In the genomic region with DNA sequence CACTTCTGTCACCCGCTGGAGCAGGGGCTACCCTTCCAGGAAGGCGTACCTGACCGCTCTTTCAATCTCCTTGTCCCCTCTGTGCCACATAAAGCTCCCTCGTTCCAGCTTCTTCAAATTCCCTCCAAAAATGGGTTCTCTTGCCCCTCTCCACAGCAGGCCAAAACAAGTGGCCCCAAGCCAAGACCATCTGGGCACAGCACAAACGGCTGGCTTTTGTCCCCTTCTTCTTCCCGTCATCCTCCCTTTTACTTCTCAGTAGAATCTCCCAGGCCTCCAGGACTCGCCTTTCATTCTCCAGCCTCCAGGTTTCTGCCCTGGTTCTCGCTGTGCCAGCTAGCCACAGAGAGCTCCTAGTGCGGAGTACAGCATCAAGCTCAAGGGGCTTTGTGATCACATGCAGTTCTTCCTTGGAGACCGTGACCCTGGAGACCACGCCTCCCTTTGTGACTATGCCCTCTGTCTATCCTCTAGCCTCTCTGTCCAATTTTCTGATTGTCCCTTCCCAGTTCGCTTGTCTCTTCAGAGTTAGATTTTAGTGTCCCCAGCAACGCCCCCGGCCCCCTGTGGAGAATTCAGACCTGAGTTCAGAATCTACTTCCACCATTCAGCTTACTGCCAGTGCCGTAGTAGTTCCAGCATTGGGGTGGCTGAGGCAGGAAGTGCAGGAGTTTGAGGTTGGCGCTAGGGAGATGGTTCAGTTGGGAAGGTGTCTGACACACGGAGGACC, we compare ENCODE assay signal across 28 mouse cellular contexts. TPM values are rescaled to one million over a fixed set of nuclear protein-coding genes. Genes with fewer than 3 reads are reported as not detected.
DNase-seq lines count a peak whose midpoint lies in the region; ATAC-seq and TF ChIP-seq lines count a peak whose summit lies in the region.
"Had no signal": no experiment of that assay in that cellular context is flagged by ENCODE, and none has a peak within 500 bp of the region (broad histone marks: within the 10 kb centered on the region; RNA-seq: fewer than 3 reads in every experiment).

No protein-coding gene starts in this region.

- TF ChIP-seq CTCF in forebrain, postnatal 0 days (IDR thresholded peaks at IDR 0.05; ENCODE audit: low read depth) = no peak

- DNase-seq in hindbrain, embryonic 10.5 days (ENCODE audit: low spot score) = peak; percentile 30
- DNase-seq in hindbrain, embryonic 14.5 days (ENCODE audit: low spot score) = no peak
- DNase-seq in neural tube, embryonic 11.5 days (ENCODE audit: low spot score) = no peak
- no peak for DNase-seq in neural tube, embryonic 10.5 days (ENCODE audit: extremely low spot score, low spot score)
- DNase-seq in ZHBTc4 (ENCODE audit: low read depth, low spot score) = peak; percentile 58
- DNase-seq in forebrain, postnatal 0 days = peak; percentile 13
- no peak for DNase-seq in heart, postnatal 4 days
- DNase-seq: adrenal gland, postnatal 36 days; cerebellum, adult 2 months; kidney, adult 11 months; right cerebral cortex, postnatal 25 days; thymus, adult 2 months had no signal

- no peak overlapping the region for H3K4me2 ChIP-seq in hindbrain, embryonic 14.5 days (replicated peaks)
- H3K4me2 ChIP-seq in neural tube, embryonic 11.5 days (ENCODE audit: low read depth) = no peak overlapping the region
- no peak overlapping the region for H3K4me2 ChIP-seq in forebrain, postnatal 0 days (ENCODE audit: low read depth)
- H3K4me2 ChIP-seq in kidney, embryonic 15.5 days = no peak overlapping the region
- H3K4me2 ChIP-seq: embryonic facial prominence, embryonic 13.5 days; liver, embryonic 15.5 days; neural tube, embryonic 13.5 days had no signal

- no peaks in the 10 kb centered on the region for H3K36me3 ChIP-seq in hindbrain, embryonic 10.5 days
- H3K36me3 ChIP-seq in hindbrain, embryonic 14.5 days (replicated peaks; ENCODE audit: control insufficient read depth, insufficient read depth) = no peaks in the 10 kb centered on the region
- H3K36me3 ChIP-seq in neural tube, embryonic 11.5 days (ENCODE audit: control insufficient read depth, insufficient read depth, low read length) = no peaks in the 10 kb centered on the region
- no peaks in the 10 kb centered on the region for H3K36me3 ChIP-seq in forebrain, postnatal 0 days (ENCODE audit: insufficient read depth)
- no peaks in the 10 kb centered on the region for H3K36me3 ChIP-seq in kidney, embryonic 15.5 days
- H3K36me3 ChIP-seq: embryonic facial prominence, embryonic 13.5 days; G1E; heart, embryonic 10.5 days; liver, embryonic 15.5 days; neural tube, embryonic 13.5 days had no signal

- H3K4me1 ChIP-seq in hindbrain, embryonic 10.5 days (replicated peaks) = peaks cover 30% of the 10 kb centered on the region
- 0 out of 2 replicates have a peak, but pooled peaks cover 1% of the 10 kb centered on the region for H3K4me1 ChIP-seq in hindbrain, embryonic 14.5 days (replicated peaks; ENCODE audit: control insufficient read depth, insufficient read depth, low read length)
- H3K4me1 ChIP-seq in neural tube, embryonic 11.5 days (ENCODE audit: control insufficient read depth, insufficient read depth, low read length) = no peaks in the 10 kb centered on the region
- H3K4me1 ChIP-seq in forebrain, postnatal 0 days (ENCODE audit: insufficient read depth) = no peaks in the 10 kb centered on the region
- H3K4me1 ChIP-seq in kidney, embryonic 15.5 days = peaks cover 8% of the 10 kb centered on the region

- no peak for ATAC-seq in hindbrain, embryonic 14.5 days (ENCODE audit: low FRiP score)
- no peak for ATAC-seq in neural tube, embryonic 11.5 days (ENCODE audit: insufficient read depth, low FRiP score, low TSS enrichment)
- ATAC-seq in forebrain, postnatal 0 days = no peak
- ATAC-seq in kidney, embryonic 15.5 days (replicated peaks; ENCODE audit: low FRiP score) = no peak
- ATAC-seq: lung, postnatal 0 days had no signal

- peak overlapping the region; percentile 69 for H3K27ac ChIP-seq in hindbrain, embryonic 10.5 days
- H3K27ac ChIP-seq in hindbrain, embryonic 14.5 days = no peak overlapping the region
- no peak overlapping the region for H3K27ac ChIP-seq in neural tube, embryonic 11.5 days (ENCODE audit: low read depth, low read length)
- no peak overlapping the region for H3K27ac ChIP-seq in forebrain, postnatal 0 days (ENCODE audit: low read depth, low read length)
- H3K27ac ChIP-seq in kidney, embryonic 15.5 days = no peak overlapping the region
- H3K27ac ChIP-seq: embryonic facial prominence, embryonic 13.5 days; heart, embryonic 10.5 days; kidney, postnatal 0 days; liver, embryonic 15.5 days; neural tube, embryonic 13.5 days had no signal

- H3K9ac ChIP-seq in hindbrain, embryonic 14.5 days = no peak overlapping the region
- H3K9ac ChIP-seq in neural tube, embryonic 11.5 days (ENCODE audit: low read length) = peak overlapping the region; percentile 4; the same call in 1 of the 2 replicates
- no peak overlapping the region for H3K9ac ChIP-seq in forebrain, postnatal 0 days
- H3K9ac ChIP-seq in kidney, embryonic 15.5 days = no peak overlapping the region
- H3K9ac ChIP-seq: embryonic facial prominence, embryonic 13.5 days; liver, embryonic 15.5 days; neural tube, embryonic 13.5 days had no signal

- H3K9me3 ChIP-seq in hindbrain, embryonic 10.5 days = no peaks in the 10 kb centered on the region
- H3K9me3 ChIP-seq in hindbrain, embryonic 14.5 days (ENCODE audit: control insufficient read depth, low read length) = no peaks in the 10 kb centered on the region
- H3K9me3 ChIP-seq in neural tube, embryonic 11.5 days (ENCODE audit: control insufficient read depth, low read length) = no peaks in the 10 kb centered on the region
- H3K9me3 ChIP-seq in forebrain, postnatal 0 days (ENCODE audit: low read length) = no peaks in the 10 kb centered on the region
- no peaks in the 10 kb centered on the region for H3K9me3 ChIP-seq in kidney, embryonic 15.5 days (replicated peaks)
- H3K9me3 ChIP-seq: embryonic facial prominence, embryonic 13.5 days; G1E; heart, embryonic 10.5 days; liver, embryonic 15.5 days; neural tube, embryonic 13.5 days had no signal

- H3K27me3 ChIP-seq in hindbrain, embryonic 10.5 days (ENCODE audit: insufficient read depth, poor library complexity, severe bottlenecking) = peaks cover 7% of the 10 kb centered on the region; the same call in 1 of the 2 replicates
- no peaks in the 10 kb centered on the region for H3K27me3 ChIP-seq in hindbrain, embryonic 14.5 days (ENCODE audit: control insufficient read depth, insufficient read depth, low read length)
- H3K27me3 ChIP-seq in neural tube, embryonic 11.5 days (ENCODE audit: control insufficient read depth, insufficient read depth, low read length) = no peaks in the 10 kb centered on the region
- no peaks in the 10 kb centered on the region for H3K27me3 ChIP-seq in forebrain, postnatal 0 days (ENCODE audit: insufficient read depth, low read length)
- H3K27me3 ChIP-seq in kidney, embryonic 15.5 days = no peaks in the 10 kb centered on the region
- H3K27me3 ChIP-seq: embryonic facial prominence, embryonic 13.5 days; neural tube, embryonic 13.5 days had no signal

- H3K4me3 ChIP-seq in hindbrain, embryonic 10.5 days = no peak overlapping the region
- H3K4me3 ChIP-seq in hindbrain, embryonic 14.5 days (replicated peaks; ENCODE audit: low read length) = no peak overlapping the region
- no peak overlapping the region for H3K4me3 ChIP-seq in neural tube, embryonic 11.5 days (ENCODE audit: low read depth, low read length)
- H3K4me3 ChIP-seq in forebrain, postnatal 0 days (ENCODE audit: low read depth, low read length) = no peak overlapping the region
- H3K4me3 ChIP-seq in kidney, embryonic 15.5 days (replicated peaks) = no peak overlapping the region
- H3K4me3 ChIP-seq: embryonic facial prominence, embryonic 13.5 days; heart, embryonic 10.5 days; liver, embryonic 15.5 days; neural tube, embryonic 13.5 days had no signal

- 66% methylated on average over 17 of the region's 17 CpGs for WGBS in hindbrain, embryonic 10.5 days
- WGBS in hindbrain, embryonic 14.5 days = 53% methylated on average over 17 of the region's 17 CpGs
- WGBS in neural tube, embryonic 11.5 days = 73% methylated on average over 17 of the region's 17 CpGs
- 60% methylated on average over 17 of the region's 17 CpGs for WGBS in forebrain, postnatal 0 days
- WGBS in kidney, embryonic 15.5 days = 78% methylated on average over 17 of the region's 17 CpGs

RNA-seq across cellular contexts. Expression of a gene that starts 5.6 kb away (rescaled TPM):
- polyA plus RNA-seq in hindbrain, embryonic 10.5 days (2016; fragmentation: Nextera tagmentation; extraction: Ambion mirVana) = 38.6 and 39.3 TPM in 2 replicates
- polyA plus RNA-seq in hindbrain, embryonic 14.5 days (2014; fragmentation: Nextera tagmentation; extraction: Ambion mirVana) = 36.4 and 38.6 TPM in 2 replicates
- 41.8 and 47.3 TPM in 2 replicates for polyA plus RNA-seq in neural tube, embryonic 11.5 days (2014; fragmentation: Nextera tagmentation; extraction: Ambion mirVana)
- total RNA-seq in forebrain, postnatal 0 days (2014; rRNA removed) = 28.1 and 37.0 TPM in 2 replicates
- 13.5 and 20.0 TPM in 2 replicates for polyA plus RNA-seq in forebrain, postnatal 0 days (2015; fragmentation: Nextera tagmentation; extraction: Ambion mirVana)
- 10 to 100 TPM; 38.0 to 38.3 TPM for total RNA-seq in heart, postnatal 4 days (2021)
- 35.3 and 37.6 TPM in 2 replicates for polyA plus RNA-seq in kidney, embryonic 15.5 days (2015; fragmentation: Nextera tagmentation; extraction: Ambion mirVana)

RNA-seq across cellular contexts. Expression of a gene that starts 7.4 kb away (rescaled TPM):
- polyA plus RNA-seq in hindbrain, embryonic 10.5 days (2016; fragmentation: Nextera tagmentation; extraction: Ambion mirVana) = not detected in 2 replicates
- polyA plus RNA-seq in hindbrain, embryonic 14.5 days (2014; fragmentation: Nextera tagmentation; extraction: Ambion mirVana) = not detected in 2 replicates
- polyA plus RNA-seq in neural tube, embryonic 11.5 days (2014; fragmentation: Nextera tagmentation; extraction: Ambion mirVana) = not detected in 2 replicates
- total RNA-seq in forebrain, postnatal 0 days (2014; rRNA removed) = not detected in 2 replicates
- polyA plus RNA-seq in forebrain, postnatal 0 days (2015; fragmentation: Nextera tagmentation; extraction: Ambion mirVana) = not detected in 2 replicates
- total RNA-seq in heart, postnatal 4 days (2021) = 10 to 100 TPM; 20.3 to 24.3 TPM
- polyA plus RNA-seq in kidney, embryonic 15.5 days (2015; fragmentation: Nextera tagmentation; extraction: Ambion mirVana) = not detected in 2 replicates
- total RNA-seq: monocyte, adult 5-6 weeks had no signal
- polyA plus RNA-seq: cerebellum, adult 2 months; cortical plate, adult 2 months; embryonic facial prominence, embryonic 13.5 days; G1E; gonadal fat pad, adult 2 months; heart, postnatal 0 days; kidney, postnatal 0 days; limb, embryonic 14.5 days; liver, embryonic 15.5 days; lung, postnatal 0 days; spleen, adult 2 months; stomach, embryonic 14.5 days; thymus, adult 2 months; urinary bladder, adult 2 months had no signal

RNA-seq across cellular contexts. Expression of a gene that starts 26.7 kb away (rescaled TPM):
- polyA plus RNA-seq in hindbrain, embryonic 10.5 days (2016; fragmentation: Nextera tagmentation; extraction: Ambion mirVana) = 111 TPM in 2 replicates
- 102 and 115 TPM in 2 replicates for polyA plus RNA-seq in hindbrain, embryonic 14.5 days (2014; fragmentation: Nextera tagmentation; extraction: Ambion mirVana)
- polyA plus RNA-seq in neural tube, embryonic 11.5 days (2014; fragmentation: Nextera tagmentation; extraction: Ambion mirVana) = 127 and 134 TPM in 2 replicates
- 163 and 164 TPM in 2 replicates for total RNA-seq in forebrain, postnatal 0 days (2014; rRNA removed)
- 103 and 109 TPM in 2 replicates for polyA plus RNA-seq in forebrain, postnatal 0 days (2015; fragmentation: Nextera tagmentation; extraction: Ambion mirVana)
- total RNA-seq in heart, postnatal 4 days (2021) = 100 to 1,000 TPM; 119 to 131 TPM
- 127 and 131 TPM in 2 replicates for polyA plus RNA-seq in kidney, embryonic 15.5 days (2015; fragmentation: Nextera tagmentation; extraction: Ambion mirVana)

RNA-seq across cellular contexts. Expression of a gene that starts 35.9 kb away (rescaled TPM):
- polyA plus RNA-seq in hindbrain, embryonic 10.5 days (2016; fragmentation: Nextera tagmentation; extraction: Ambion mirVana) = 67.4 TPM in 2 replicates
- polyA plus RNA-seq in hindbrain, embryonic 14.5 days (2014; fragmentation: Nextera tagmentation; extraction: Ambion mirVana) = 75.0 and 83.7 TPM in 2 replicates
- polyA plus RNA-seq in neural tube, embryonic 11.5 days (2014; fragmentation: Nextera tagmentation; extraction: Ambion mirVana) = 70.3 and 76.9 TPM in 2 replicates
- 38.7 and 56.6 TPM in 2 replicates for total RNA-seq in forebrain, postnatal 0 days (2014; rRNA removed)
- 84.7 and 98.9 TPM in 2 replicates for polyA plus RNA-seq in forebrain, postnatal 0 days (2015; fragmentation: Nextera tagmentation; extraction: Ambion mirVana)
- 10 to 100 TPM; 26.1 to 27.2 TPM for total RNA-seq in heart, postnatal 4 days (2021)
- polyA plus RNA-seq in kidney, embryonic 15.5 days (2015; fragmentation: Nextera tagmentation; extraction: Ambion mirVana) = 57.3 and 58.8 TPM in 2 replicates

RNA-seq across cellular contexts. Expression of a gene that starts 54.7 kb away (rescaled TPM):
- 6.3 and 8.6 TPM in 2 replicates for polyA plus RNA-seq in hindbrain, embryonic 10.5 days (2016; fragmentation: Nextera tagmentation; extraction: Ambion mirVana)
- 22.3 and 24.5 TPM in 2 replicates for polyA plus RNA-seq in hindbrain, embryonic 14.5 days (2014; fragmentation: Nextera tagmentation; extraction: Ambion mirVana)
- polyA plus RNA-seq in neural tube, embryonic 11.5 days (2014; fragmentation: Nextera tagmentation; extraction: Ambion mirVana) = 11.6 and 12.3 TPM in 2 replicates
- 62.8 and 65.6 TPM in 2 replicates for total RNA-seq in forebrain, postnatal 0 days (2014; rRNA removed)
- 7.5 and 9.9 TPM in 2 replicates for polyA plus RNA-seq in forebrain, postnatal 0 days (2015; fragmentation: Nextera tagmentation; extraction: Ambion mirVana)
- 1 to 10 TPM; 2.5 TPM for total RNA-seq in heart, postnatal 4 days (2021)
- polyA plus RNA-seq in kidney, embryonic 15.5 days (2015; fragmentation: Nextera tagmentation; extraction: Ambion mirVana) = 6.4 and 7.3 TPM in 2 replicates
- total RNA-seq: G1E; monocyte, adult 5-6 weeks had no signal
- polyA plus RNA-seq: G1E had no signal

Comparison
In these comparisons a context has a peak if more than half of its experiments do, and no peak if none do; other contexts are left out.
1. DNase-seq: peak in hindbrain, embryonic 10.5 days (single experiment), ZHBTc4 (single experiment) and forebrain, postnatal 0 days (single experiment); none in hindbrain, embryonic 14.5 days (single experiment), neural tube, embryonic 11.5 days (single experiment), neural tube, embryonic 10.5 days (single experiment) and heart, postnatal 4 days (single experiment).